In genomic region chr16:11709999-11710667, GRCm38 (mm10) we compare ENCODE assay signal across 10 mouse cellular contexts.
A peak's percentile ranks its signal among the peaks of the same experiment; 100 is the strongest.
DNase-seq lines count a peak whose midpoint lies in the region; ATAC-seq lines count a peak whose summit lies in the region.
"Had no signal": no experiment of that assay in that cellular context is flagged by ENCODE, and none has a peak within 500 bp of the region (broad histone marks: within the 10 kb centered on the region; RNA-seq: fewer than 3 reads in every experiment).

No protein-coding gene starts in this region.

- WGBS in embryonic facial prominence, embryonic 14.5 days, result 50% methylated on average over 5 of the region's 5 CpGs
- WGBS in embryonic facial prominence, embryonic 10.5 days, result 60% methylated on average over 5 of the region's 5 CpGs
- 39% methylated on average over 5 of the region's 5 CpGs for WGBS in hindbrain, embryonic 14.5 days
- WGBS in hindbrain, embryonic 11.5 days, result 68% methylated on average over 5 of the region's 5 CpGs
- 23% methylated on average over 5 of the region's 5 CpGs for WGBS in neural tube, embryonic 14.5 days

- no peak overlapping the region for H3K4me3 ChIP-seq in embryonic facial prominence, embryonic 14.5 days (ENCODE audit: low read depth, low read length)
- H3K4me3 ChIP-seq in embryonic facial prominence, embryonic 10.5 days, result no peak overlapping the region
- no peak overlapping the region for H3K4me3 ChIP-seq in hindbrain, embryonic 14.5 days (replicated peaks; ENCODE audit: low read length)
- H3K4me3 ChIP-seq in hindbrain, embryonic 11.5 days (ENCODE audit: low read depth, low read length), result no peak overlapping the region
- H3K4me3 ChIP-seq in neural tube, embryonic 14.5 days (ENCODE audit: low read depth, low read length), result no peak overlapping the region
- H3K4me3 ChIP-seq: kidney, embryonic 15.5 days had no signal

- no peak overlapping the region for H3K9ac ChIP-seq in embryonic facial prominence, embryonic 14.5 days (ENCODE audit: low read depth, low read length)
- no peak overlapping the region for H3K9ac ChIP-seq in hindbrain, embryonic 14.5 days
- H3K9ac ChIP-seq in hindbrain, embryonic 11.5 days (ENCODE audit: low read depth, low read length), result no peak overlapping the region
- H3K9ac ChIP-seq in neural tube, embryonic 14.5 days (replicated peaks; ENCODE audit: low read depth, low read length), result no peak overlapping the region
- H3K9ac ChIP-seq: kidney, embryonic 15.5 days had no signal

- H3K9me3 ChIP-seq in embryonic facial prominence, embryonic 14.5 days (ENCODE audit: control insufficient read depth, low read length), result no peaks in the 10 kb centered on the region
- H3K9me3 ChIP-seq in embryonic facial prominence, embryonic 10.5 days, result no peaks in the 10 kb centered on the region
- 0 out of 2 replicates have a peak, but pooled peaks cover 4% of the 10 kb centered on the region for H3K9me3 ChIP-seq in hindbrain, embryonic 14.5 days (ENCODE audit: control insufficient read depth, low read length)
- H3K9me3 ChIP-seq in hindbrain, embryonic 11.5 days (ENCODE audit: control insufficient read depth, low read length), result no peaks in the 10 kb centered on the region
- no peaks in the 10 kb centered on the region for H3K9me3 ChIP-seq in neural tube, embryonic 14.5 days (ENCODE audit: control insufficient read depth, low read length)
- H3K9me3 ChIP-seq: kidney, embryonic 15.5 days had no signal

- H3K27me3 ChIP-seq in embryonic facial prominence, embryonic 14.5 days (replicated peaks; ENCODE audit: control insufficient read depth, insufficient read depth, low read length), result no peaks in the 10 kb centered on the region
- H3K27me3 ChIP-seq in embryonic facial prominence, embryonic 10.5 days (replicated peaks; ENCODE audit: low read depth, poor library complexity, severe bottlenecking), result no peaks in the 10 kb centered on the region
- H3K27me3 ChIP-seq in hindbrain, embryonic 14.5 days (ENCODE audit: control insufficient read depth, insufficient read depth, low read length), result no peaks in the 10 kb centered on the region
- no peaks in the 10 kb centered on the region for H3K27me3 ChIP-seq in hindbrain, embryonic 11.5 days (ENCODE audit: control insufficient read depth, insufficient read depth, low read length)
- no peaks in the 10 kb centered on the region for H3K27me3 ChIP-seq in neural tube, embryonic 14.5 days (ENCODE audit: control insufficient read depth, insufficient read depth, low read length)
- H3K27me3 ChIP-seq: kidney, embryonic 15.5 days had no signal

- peak; percentile 41 for DNase-seq in embryonic facial prominence, embryonic 14.5 days (ENCODE audit: low spot score)
- no peak for DNase-seq in embryonic facial prominence, embryonic 10.5 days (ENCODE audit: low spot score)
- no peak for DNase-seq in hindbrain, embryonic 14.5 days (ENCODE audit: low spot score)
- DNase-seq in hindbrain, embryonic 11.5 days (ENCODE audit: low spot score), result no peak
- peak; percentile 63 for DNase-seq in retina, postnatal 1 day
- no peak for DNase-seq in retina, embryonic 14.5 days (ENCODE audit: low spot score)
- no peak for DNase-seq in right cerebral cortex, postnatal 36 days (ENCODE audit: low spot score in 2 of 2)
- DNase-seq: lung, postnatal 10 days had no signal

- no peaks in the 10 kb centered on the region for H3K36me3 ChIP-seq in embryonic facial prominence, embryonic 14.5 days (ENCODE audit: control insufficient read depth, insufficient read depth, low read length)
- H3K36me3 ChIP-seq in embryonic facial prominence, embryonic 10.5 days (replicated peaks), result no peaks in the 10 kb centered on the region
- no peaks in the 10 kb centered on the region for H3K36me3 ChIP-seq in hindbrain, embryonic 14.5 days (replicated peaks; ENCODE audit: control insufficient read depth, insufficient read depth)
- no peaks in the 10 kb centered on the region for H3K36me3 ChIP-seq in hindbrain, embryonic 11.5 days (ENCODE audit: control insufficient read depth, insufficient read depth, low read length)
- no peaks in the 10 kb centered on the region for H3K36me3 ChIP-seq in neural tube, embryonic 14.5 days (ENCODE audit: control insufficient read depth, insufficient read depth, low read length)
- H3K36me3 ChIP-seq: kidney, embryonic 15.5 days had no signal

- no peak overlapping the region for H3K4me2 ChIP-seq in embryonic facial prominence, embryonic 14.5 days (ENCODE audit: low read depth, low read length)
- no peak overlapping the region for H3K4me2 ChIP-seq in hindbrain, embryonic 14.5 days (replicated peaks)
- no peak overlapping the region for H3K4me2 ChIP-seq in hindbrain, embryonic 11.5 days (replicated peaks; ENCODE audit: low read depth, low read length)
- no peak overlapping the region for H3K4me2 ChIP-seq in neural tube, embryonic 14.5 days (ENCODE audit: low read depth, low read length)
- H3K4me2 ChIP-seq: kidney, embryonic 15.5 days had no signal

- ATAC-seq in embryonic facial prominence, embryonic 14.5 days (ENCODE audit: low read depth), result peak; percentile 63
- ATAC-seq in hindbrain, embryonic 14.5 days (ENCODE audit: low FRiP score), result peak; percentile 49; the same call in 1 of the 2 replicates
- no peak; the same call in 1 of the 2 replicates for ATAC-seq in hindbrain, embryonic 11.5 days (ENCODE audit: low FRiP score)
- peak; percentile 70 for ATAC-seq in neural tube, embryonic 14.5 days (ENCODE audit: low read depth)

- H3K4me1 ChIP-seq in embryonic facial prominence, embryonic 14.5 days (ENCODE audit: control insufficient read depth, insufficient read depth, low read length), result no peaks in the 10 kb centered on the region
- H3K4me1 ChIP-seq in embryonic facial prominence, embryonic 10.5 days, result no peaks in the 10 kb centered on the region
- H3K4me1 ChIP-seq in hindbrain, embryonic 14.5 days (replicated peaks; ENCODE audit: control insufficient read depth, insufficient read depth, low read length), result peaks cover 11% of the 10 kb centered on the region; the same call in 1 of the 2 replicates
- H3K4me1 ChIP-seq in hindbrain, embryonic 11.5 days (replicated peaks; ENCODE audit: control insufficient read depth, insufficient read depth, low read length), result no peaks in the 10 kb centered on the region
- H3K4me1 ChIP-seq in neural tube, embryonic 14.5 days (ENCODE audit: control insufficient read depth, insufficient read depth, low read length), result peaks cover 14% of the 10 kb centered on the region

- H3K27ac ChIP-seq in embryonic facial prominence, embryonic 14.5 days (replicated peaks; ENCODE audit: low read depth, low read length), result no peak overlapping the region
- H3K27ac ChIP-seq in embryonic facial prominence, embryonic 10.5 days (replicated peaks), result no peak overlapping the region
- peak overlapping the region; percentile 17; the same call in 1 of the 2 replicates for H3K27ac ChIP-seq in hindbrain, embryonic 14.5 days
- H3K27ac ChIP-seq in hindbrain, embryonic 11.5 days (ENCODE audit: low read depth, low read length), result no peak overlapping the region
- no peak overlapping the region for H3K27ac ChIP-seq in neural tube, embryonic 14.5 days (ENCODE audit: low read depth, low read length)
- H3K27ac ChIP-seq: kidney, embryonic 15.5 days had no signal

Comparison
In these comparisons a context has a peak if more than half of its experiments do, and no peak if none do; other contexts are left out.
1. DNase-seq: peak in embryonic facial prominence, embryonic 14.5 days (single experiment) and retina, postnatal 1 day (single experiment); none in embryonic facial prominence, embryonic 10.5 days (single experiment), hindbrain, embryonic 14.5 days (single experiment), hindbrain, embryonic 11.5 days (single experiment), retina, embryonic 14.5 days (single experiment) and right cerebral cortex, postnatal 36 days (0 of 2).